Mouse (Mus musculus): ENCODE data around the gene Washc2. TPM values are rescaled to one million over a fixed set of nuclear protein-coding genes. Genes with fewer than 3 reads are reported as not detected.
A peak's percentile ranks its signal among the peaks of the same experiment; 100 is the strongest.

The Washc2 gene
- polyA plus RNA-seq, 1 experiment: 61.7 TPM

- no peak for DNase-seq (ENCODE audit: low read depth)
These were observed 55.0 kb downstream of the Washc2 start for GRCm38 (mm10) chr6:116262824-116263223.

GRCm38 (mm10) chr6:116264018-116264651, 56.3 kb downstream of the Washc2 start, which contains the start of gene Zfand4:
Gene Zfand4, plus strand, starts transcription at chr6:116264222.
- no peak for DNase-seq (ENCODE audit: low read depth)

GRCm38 (mm10) chr6:116264836-116265235, 57.0 kb downstream of the Washc2 start:
- no peak for DNase-seq (ENCODE audit: low read depth)

GRCm38 (mm10) chr6:116265603-116266002, 57.8 kb downstream of the Washc2 start:
- DNase-seq (ENCODE audit: low read depth): peak; percentile 33

DNA sequence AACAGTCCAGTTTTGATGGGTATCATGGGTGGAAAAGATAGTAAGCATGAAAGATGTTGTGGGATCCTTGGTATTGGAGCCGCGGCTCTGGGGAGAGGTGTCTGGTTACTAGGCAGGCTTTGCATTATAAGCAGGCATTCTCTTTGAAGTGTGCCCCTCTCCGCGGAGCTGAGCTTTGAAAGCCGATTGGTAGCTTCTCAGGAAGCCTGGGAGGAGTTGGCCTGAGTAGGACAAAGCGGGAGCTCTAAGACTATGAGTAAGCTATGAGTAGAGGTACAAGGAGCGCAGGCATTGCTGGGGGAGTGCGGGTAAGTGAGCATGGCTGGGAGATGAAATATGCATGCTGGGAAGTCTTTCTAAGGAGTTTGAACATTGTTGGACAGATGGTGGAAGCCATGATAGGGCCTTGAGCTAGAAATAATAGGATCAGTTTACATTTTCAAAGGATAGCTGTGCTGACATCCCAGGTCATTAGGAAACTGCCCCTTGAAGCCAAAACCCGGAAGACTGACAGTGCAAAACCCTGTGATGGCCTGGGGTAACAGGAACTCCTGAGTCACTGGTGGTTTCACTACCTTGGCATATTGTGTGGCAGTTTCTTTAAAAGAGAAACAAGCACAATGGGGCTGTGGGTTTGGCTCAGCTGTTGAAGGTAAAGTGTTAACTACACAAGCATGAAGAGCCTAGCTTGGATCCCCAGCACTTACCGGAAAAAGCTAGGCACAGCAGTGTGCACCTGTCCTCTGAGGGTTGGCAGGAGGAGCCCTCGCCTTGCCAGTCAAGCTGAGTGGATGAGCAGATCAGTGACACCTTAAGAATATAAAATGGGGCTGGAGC, 58.7 kb downstream of the Washc2 start:
- DNase-seq (ENCODE audit: low read depth): no peak

DNA sequence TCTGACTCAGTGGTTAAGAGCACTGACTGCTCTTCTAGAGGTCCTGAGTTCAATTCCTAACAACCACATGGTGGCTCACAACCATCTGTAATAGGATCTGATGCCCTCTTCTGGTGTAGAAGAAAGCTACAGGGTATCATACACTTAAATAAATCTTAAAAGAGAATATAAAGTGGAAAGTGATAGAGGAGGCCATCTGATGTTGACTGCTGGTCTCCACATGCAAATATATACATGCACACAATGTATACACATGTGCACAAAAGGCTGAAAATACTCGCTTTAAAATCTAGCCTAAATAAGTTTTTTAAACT, 59.2 kb downstream of the Washc2 start:
- no peak for DNase-seq (ENCODE audit: low read depth)

- no peak for DNase-seq (ENCODE audit: low read depth)
These were observed 67.9 kb downstream of the Washc2 start for GRCm38 (mm10) chr6:116275695-116276094.

- no peak for DNase-seq (ENCODE audit: low read depth)
These were observed 71.0 kb downstream of the Washc2 start for GRCm38 (mm10) chr6:116278679-116279317.

- no peak for DNase-seq (ENCODE audit: low read depth)
These were observed 73.2 kb downstream of the Washc2 start for GRCm38 (mm10) chr6:116281014-116281413.

- DNase-seq (ENCODE audit: low read depth): no peak
These were observed 74.7 kb downstream of the Washc2 start for GRCm38 (mm10) chr6:116282546-116282945.

DNA sequence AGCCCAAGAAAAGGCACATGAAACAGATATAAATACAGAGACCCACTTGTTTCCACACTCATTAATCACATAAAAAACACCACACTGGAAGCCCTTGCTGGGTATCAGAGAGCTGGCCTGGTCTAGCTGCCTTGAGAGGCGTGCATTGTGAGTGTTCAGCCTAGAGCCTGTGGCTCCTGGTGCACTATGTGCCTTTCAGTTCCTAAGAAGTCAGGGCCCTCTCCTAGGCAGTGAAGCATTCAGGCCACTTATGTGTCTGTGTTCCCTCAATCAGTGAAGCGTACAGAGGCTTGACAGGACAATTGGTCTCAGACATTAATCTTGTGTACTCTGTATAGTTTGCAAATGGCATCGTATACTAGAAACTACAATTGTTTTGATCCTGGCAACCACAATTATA, 75.4 kb downstream of the Washc2 start:
- no peak for DNase-seq (ENCODE audit: low read depth)

GRCm38 (mm10) chr6:116286321-116286720, 78.5 kb downstream of the Washc2 start:
- DNase-seq (ENCODE audit: low read depth): no peak

- no peak for DNase-seq (ENCODE audit: low read depth)
These were observed 79.2 kb downstream of the Washc2 start for GRCm38 (mm10) chr6:116286870-116287575.

DNA sequence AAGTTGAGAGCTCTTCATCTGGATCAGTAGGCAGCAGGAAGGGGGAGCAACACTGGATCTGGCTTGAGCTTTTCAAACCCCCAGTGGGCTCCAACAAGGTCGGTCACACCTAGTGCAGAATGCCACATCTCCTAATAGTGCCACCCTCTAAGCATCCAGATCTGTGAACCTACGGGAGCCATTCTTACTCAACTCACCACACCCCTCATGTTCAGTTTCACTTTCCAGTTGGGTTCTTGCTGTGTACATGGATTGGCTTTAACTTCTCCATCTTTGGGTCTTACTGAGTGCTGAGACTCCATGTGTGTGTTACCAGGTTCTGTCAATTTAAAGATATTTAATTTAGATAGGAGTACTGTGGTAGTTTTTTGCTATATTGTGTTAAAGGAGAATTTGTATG, 103.6 kb downstream of the Washc2 start:
- DNase-seq (ENCODE audit: low read depth): no peak

Other genes with a start within 250 kb of the Washc2 start
- gene Plxnd1, start 213.0 kb upstream of the Washc2 start, polyA plus RNA-seq (2012; rRNA removed): 69.7 and 80.8 TPM in 2 replicates
- gene Tmcc1, start 14.6 kb upstream of the Washc2 start, polyA plus RNA-seq (2012; rRNA removed): 13.0 and 13.9 TPM in 2 replicates
- 1.9 and 3.5 TPM in 2 replicates for gene Zfand4, start 56.2 kb downstream of the Washc2 start, polyA plus RNA-seq (2012; rRNA removed)
- 121 and 122 TPM in 2 replicates for gene March8, start 130.0 kb downstream of the Washc2 start, polyA plus RNA-seq (2012; rRNA removed)

All from gonadal fat pad, adult 2 months (tissue).